Mouse (Mus musculus): Measurements from ENCODE around the gene Nf1. TPM values are rescaled to one million over a fixed set of nuclear protein-coding genes. Genes with fewer than 3 reads are reported as not detected.

Gene Nf1
- total and polyA plus RNA-seq, 2 experiments from 2014 or later: 7.3 to 83.0 TPM

GRCm38 (mm10) chr11:79533311-79533710 lies 193.8 kb downstream of the Nf1 start:
- Histone ChIP-seq H3K9me3 (ENCODE audit: low read length) (no peaks in the 10 kb centered on the region), H3K27me3 (ENCODE audit: insufficient read depth, low read length) (no peaks in the 10 kb centered on the region), H3K4me2 (ENCODE audit: low read depth, low read length, poor library complexity, severe bottlenecking) (no peak overlapping the region), H3K9ac (replicated peaks; ENCODE audit: low read length, poor library complexity, severe bottlenecking) (no peak overlapping the region), H3K4me3 (ENCODE audit: low read depth, low read length) (no peak overlapping the region), H3K4me1 (ENCODE audit: insufficient read depth, low read length) (no peaks in the 10 kb centered on the region), H3K36me3 (ENCODE audit: insufficient read depth, low read length) (peaks cover 6% of the 10 kb centered on the region; the same call in 1 of the 2 replicates), H3K27ac (ENCODE audit: low read depth, low read length) (no peak overlapping the region)
- DNase-seq (ENCODE audit: low spot score) (no peak), ATAC-seq (ENCODE audit: low FRiP score) (no peak)
- WGBS: 80% methylated on average over 6 of the region's 6 CpGs
- no peak for TF ChIP-seq CTCF (IDR thresholded peaks at IDR 0.05)

GRCm38 (mm10) chr11:79533950-79534690 lies 194.6 kb downstream of the Nf1 start:
- no peak overlapping the region for H3K4me3 ChIP-seq (ENCODE audit: low read depth, low read length)
- 76% methylated on average over 8 of the region's 8 CpGs for WGBS
- peak; percentile 50 for DNase-seq (ENCODE audit: low spot score)

DNA sequence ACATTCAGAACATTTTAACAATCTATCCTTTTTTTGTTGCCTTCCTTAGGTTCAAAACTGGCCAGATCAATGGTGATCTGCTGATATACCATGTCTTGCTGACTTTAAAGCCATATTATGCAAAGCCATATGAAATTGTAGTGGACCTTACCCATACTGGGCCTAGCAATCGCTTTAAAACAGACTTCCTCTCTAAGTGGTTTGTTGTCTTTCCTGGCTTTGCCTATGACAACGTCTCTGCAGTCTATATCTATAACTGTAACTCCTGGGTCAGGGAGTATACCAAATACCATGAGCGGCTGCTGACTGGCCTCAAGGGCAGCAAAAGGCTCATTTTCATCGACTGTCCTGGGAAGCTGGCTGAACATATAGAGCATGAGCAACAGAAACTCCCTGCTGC lies 196.1 kb downstream of the Nf1 start:
- Histone ChIP-seq H3K27ac (ENCODE audit: low read depth, low read length) (no peak overlapping the region), H3K9me3 (ENCODE audit: low read length) (no peaks in the 10 kb centered on the region), H3K4me2 (ENCODE audit: low read depth, low read length, poor library complexity, severe bottlenecking) (no peak overlapping the region), H3K4me3 (ENCODE audit: low read depth, low read length) (no peak overlapping the region), H3K27me3 (ENCODE audit: insufficient read depth, low read length) (no peaks in the 10 kb centered on the region), H3K9ac (replicated peaks; ENCODE audit: low read length, poor library complexity, severe bottlenecking) (no peak overlapping the region), H3K4me1 (ENCODE audit: insufficient read depth, low read length) (no peaks in the 10 kb centered on the region), H3K36me3 (ENCODE audit: insufficient read depth, low read length) (peaks cover 9% of the 10 kb centered on the region; the same call in 1 of the 2 replicates)
- no peak for TF ChIP-seq CTCF (IDR thresholded peaks at IDR 0.05)
- WGBS: 92% methylated on average over 4 of the region's 4 CpGs
- DNase-seq (ENCODE audit: low spot score) (no peak), ATAC-seq (ENCODE audit: low FRiP score) (no peak)

More at GRCm38 (mm10) chr11:79533950-79534690, 194.6 kb downstream of the Nf1 start:
- TF ChIP-seq CTCF (IDR thresholded peaks at IDR 0.05): no peak
- no peaks in the 10 kb centered on the region for H3K9me3 ChIP-seq (ENCODE audit: low read length)
- no peak overlapping the region for H3K9ac ChIP-seq (replicated peaks; ENCODE audit: low read length, poor library complexity, severe bottlenecking)
- ATAC-seq (ENCODE audit: low FRiP score): no peak
- H3K36me3 ChIP-seq (ENCODE audit: insufficient read depth, low read length): peaks cover 6% of the 10 kb centered on the region; the same call in 1 of the 2 replicates
- H3K27ac ChIP-seq (ENCODE audit: low read depth, low read length): no peak overlapping the region
- no peak overlapping the region for H3K4me2 ChIP-seq (ENCODE audit: low read depth, low read length, poor library complexity, severe bottlenecking)
- H3K4me1 ChIP-seq (ENCODE audit: insufficient read depth, low read length): no peaks in the 10 kb centered on the region
- no peaks in the 10 kb centered on the region for H3K27me3 ChIP-seq (ENCODE audit: insufficient read depth, low read length)

- Histone ChIP-seq H3K36me3 (ENCODE audit: insufficient read depth, low read length) (peaks cover 12% of the 10 kb centered on the region; the same call in 1 of the 2 replicates), H3K27me3 (ENCODE audit: insufficient read depth, low read length) (no peaks in the 10 kb centered on the region), H3K27ac (ENCODE audit: low read depth, low read length) (no peak overlapping the region), H3K4me3 (ENCODE audit: low read depth, low read length) (no peak overlapping the region), H3K4me2 (ENCODE audit: low read depth, low read length, poor library complexity, severe bottlenecking) (no peak overlapping the region), H3K9ac (replicated peaks; ENCODE audit: low read length, poor library complexity, severe bottlenecking) (no peak overlapping the region), H3K9me3 (ENCODE audit: low read length) (no peaks in the 10 kb centered on the region), H3K4me1 (ENCODE audit: insufficient read depth, low read length) (no peaks in the 10 kb centered on the region)
- DNase-seq (ENCODE audit: low spot score) (no peak), ATAC-seq (ENCODE audit: low FRiP score) (no peak)
- WGBS: 94% methylated on average over 3 of the region's 3 CpGs
- TF ChIP-seq CTCF (IDR thresholded peaks at IDR 0.05): no peak
Observed at GRCm38 (mm10) chr11:79536293-79536692, 196.8 kb downstream of the Nf1 start.

- no peak for TF ChIP-seq CTCF (IDR thresholded peaks at IDR 0.05)
- WGBS: 75% methylated on average over 1 of the region's 1 CpGs
- no peak for DNase-seq (ENCODE audit: low spot score)
Observed at GRCm38 (mm10) chr11:79552622-79553021, 213.1 kb downstream of the Nf1 start.

DNA sequence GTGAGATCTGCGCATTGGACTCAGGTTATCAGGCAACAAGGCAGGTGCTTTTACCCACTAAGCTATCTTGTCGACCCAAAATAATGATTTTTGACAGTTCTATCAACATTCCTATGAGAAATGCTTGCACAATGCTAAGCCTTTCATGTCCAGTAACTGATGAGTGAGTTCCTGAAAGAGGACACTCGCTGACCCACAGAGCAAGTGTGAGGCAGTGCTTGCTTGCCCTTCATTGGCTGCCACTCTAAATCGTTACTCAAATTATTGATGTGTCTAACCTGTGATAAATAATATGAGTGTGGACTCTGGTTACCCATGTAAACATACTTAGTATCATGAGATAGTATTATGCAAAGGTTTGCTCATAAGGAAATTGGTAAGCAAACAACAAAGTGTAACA lies 221.0 kb downstream of the Nf1 start:
- no peaks in the 10 kb centered on the region for H3K9me3 ChIP-seq (ENCODE audit: low read length)
- ATAC-seq (ENCODE audit: low FRiP score): no peak
- no peak overlapping the region for H3K27ac ChIP-seq (ENCODE audit: low read depth, low read length)
- no peak overlapping the region for H3K9ac ChIP-seq (replicated peaks; ENCODE audit: low read length, poor library complexity, severe bottlenecking)
- no peak for DNase-seq (ENCODE audit: low spot score)
- no peak for TF ChIP-seq CTCF (IDR thresholded peaks at IDR 0.05)
- 98% methylated on average over 4 of the region's 4 CpGs for WGBS
- H3K36me3 ChIP-seq (ENCODE audit: insufficient read depth, low read length): peaks cover 41% of the 10 kb centered on the region
- H3K4me1 ChIP-seq (ENCODE audit: insufficient read depth, low read length): no peaks in the 10 kb centered on the region
- no peaks in the 10 kb centered on the region for H3K27me3 ChIP-seq (ENCODE audit: insufficient read depth, low read length)
- no peak overlapping the region for H3K4me3 ChIP-seq (ENCODE audit: low read depth, low read length)
- no peak overlapping the region for H3K4me2 ChIP-seq (ENCODE audit: low read depth, low read length, poor library complexity, severe bottlenecking)

More at GRCm38 (mm10) chr11:79552622-79553021, 213.1 kb downstream of the Nf1 start:
- H3K9me3 ChIP-seq (ENCODE audit: low read length): no peaks in the 10 kb centered on the region
- no peak overlapping the region for H3K9ac ChIP-seq (replicated peaks; ENCODE audit: low read length, poor library complexity, severe bottlenecking)
- H3K36me3 ChIP-seq (ENCODE audit: insufficient read depth, low read length): peaks cover 46% of the 10 kb centered on the region
- ATAC-seq (ENCODE audit: low FRiP score): no peak
- no peaks in the 10 kb centered on the region for H3K27me3 ChIP-seq (ENCODE audit: insufficient read depth, low read length)
- no peaks in the 10 kb centered on the region for H3K4me1 ChIP-seq (ENCODE audit: insufficient read depth, low read length)
- no peak overlapping the region for H3K4me3 ChIP-seq (ENCODE audit: low read depth, low read length)
- no peak overlapping the region for H3K27ac ChIP-seq (ENCODE audit: low read depth, low read length)
- no peak overlapping the region for H3K4me2 ChIP-seq (ENCODE audit: low read depth, low read length, poor library complexity, severe bottlenecking)

All from midbrain, postnatal 0 days (tissue).